Mouse (Mus musculus): ENCODE measurements around the gene Map2k2. TPM values are rescaled to one million over a fixed set of nuclear protein-coding genes. Genes with fewer than 3 reads are reported as not detected.
A peak's percentile ranks its signal among the peaks of the same experiment; 100 is the strongest.
"Not testable (repeated sequence)": the region's sequence is repeated elsewhere in the genome, so short reads cannot be mapped to it uniquely, and the experiment has no call there.

The Map2k2 gene
- polyA plus RNA-seq (2015; fragmentation: Nextera tagmentation; extraction: Ambion mirVana): 196 and 213 TPM in 2 replicates

GRCm38 (mm10) chr10:81105565-81106112, at the start of gene Map2k2:
TSS of gene Map2k2 (plus strand) at chr10:81105915.
- H3K4me3 ChIP-seq: peak within 1 kb of the TSS; percentile 93
- peak within 1 kb of the TSS; percentile 99 for H3K27ac ChIP-seq
- under 1% methylated on average over 54 of the region's 56 CpGs for WGBS
- peaks cover 23% of the 10 kb centered on the region for H3K4me1 ChIP-seq
- H3K4me2 ChIP-seq: peak within 1 kb of the TSS; percentile 68
- H3K9me3 ChIP-seq: no peaks in the 10 kb centered on the region
- no peaks in the 10 kb centered on the region for H3K27me3 ChIP-seq
- peaks cover 26% of the 10 kb centered on the region for H3K36me3 ChIP-seq
- ATAC-seq (ENCODE audit: insufficient number of reproducible peaks, insufficient read depth, low FRiP score, low TSS enrichment, low read depth): peak; percentile 89
- H3K9ac ChIP-seq: peak within 1 kb of the TSS; percentile 99

DNA sequence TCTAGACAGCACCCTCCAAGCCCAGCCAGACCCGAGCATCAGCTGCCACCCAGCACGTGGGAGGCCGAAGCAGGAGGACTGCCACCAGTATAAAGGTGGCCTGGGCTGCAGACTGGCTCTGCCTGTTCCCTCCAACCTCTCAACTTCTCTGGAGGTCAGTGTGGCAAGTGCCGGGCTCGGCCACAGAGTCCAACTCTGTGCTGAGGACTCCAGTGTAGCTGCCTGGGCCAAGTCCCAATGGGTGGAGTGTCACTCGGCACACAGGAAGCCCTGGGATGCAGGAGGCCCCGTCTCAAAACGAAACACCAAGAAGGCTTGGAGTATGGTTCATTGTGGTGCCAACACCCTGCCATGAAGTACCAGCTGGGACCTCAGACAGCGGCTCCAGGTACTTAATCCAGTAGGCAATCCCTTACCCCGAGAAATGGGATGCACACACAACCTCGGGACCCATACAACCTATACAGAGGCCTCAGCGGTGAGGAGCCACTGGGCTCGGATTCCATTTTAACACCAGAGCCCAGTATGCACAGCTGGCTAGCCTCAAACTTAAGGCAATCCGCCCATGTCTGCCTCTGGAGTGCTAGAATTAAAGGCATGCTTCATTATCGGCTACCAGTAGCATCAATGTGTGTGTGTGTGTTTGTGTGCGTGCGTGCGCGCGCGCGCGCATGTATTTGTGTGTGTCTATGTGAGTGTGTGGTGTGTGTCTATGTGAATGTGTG, 48.1 kb upstream of the Map2k2 start:
- no peaks in the 10 kb centered on the region for H3K27me3 ChIP-seq
- H3K4me1 ChIP-seq: peaks cover 35% of the 10 kb centered on the region
- 92% methylated on average over 23 of the region's 23 CpGs for WGBS
- H3K4me3 ChIP-seq: no peak overlapping the region
- peaks cover 23% of the 10 kb centered on the region for H3K36me3 ChIP-seq
- H3K4me2 ChIP-seq: peak overlapping the region; percentile 5; the same call in 1 of the 2 replicates
- no peak for ATAC-seq (ENCODE audit: insufficient number of reproducible peaks, insufficient read depth, low FRiP score, low TSS enrichment, low read depth)
- H3K9ac ChIP-seq: peak overlapping the region; percentile 58
- no peaks in the 10 kb centered on the region for H3K9me3 ChIP-seq
- H3K27ac ChIP-seq: no peak overlapping the region

- peak overlapping the region; percentile 84 for H3K9ac ChIP-seq
- 90% methylated on average over 6 of the region's 6 CpGs for WGBS
These were observed 46.8 kb upstream of the Map2k2 start for GRCm38 (mm10) chr10:81058896-81059295.

DNA sequence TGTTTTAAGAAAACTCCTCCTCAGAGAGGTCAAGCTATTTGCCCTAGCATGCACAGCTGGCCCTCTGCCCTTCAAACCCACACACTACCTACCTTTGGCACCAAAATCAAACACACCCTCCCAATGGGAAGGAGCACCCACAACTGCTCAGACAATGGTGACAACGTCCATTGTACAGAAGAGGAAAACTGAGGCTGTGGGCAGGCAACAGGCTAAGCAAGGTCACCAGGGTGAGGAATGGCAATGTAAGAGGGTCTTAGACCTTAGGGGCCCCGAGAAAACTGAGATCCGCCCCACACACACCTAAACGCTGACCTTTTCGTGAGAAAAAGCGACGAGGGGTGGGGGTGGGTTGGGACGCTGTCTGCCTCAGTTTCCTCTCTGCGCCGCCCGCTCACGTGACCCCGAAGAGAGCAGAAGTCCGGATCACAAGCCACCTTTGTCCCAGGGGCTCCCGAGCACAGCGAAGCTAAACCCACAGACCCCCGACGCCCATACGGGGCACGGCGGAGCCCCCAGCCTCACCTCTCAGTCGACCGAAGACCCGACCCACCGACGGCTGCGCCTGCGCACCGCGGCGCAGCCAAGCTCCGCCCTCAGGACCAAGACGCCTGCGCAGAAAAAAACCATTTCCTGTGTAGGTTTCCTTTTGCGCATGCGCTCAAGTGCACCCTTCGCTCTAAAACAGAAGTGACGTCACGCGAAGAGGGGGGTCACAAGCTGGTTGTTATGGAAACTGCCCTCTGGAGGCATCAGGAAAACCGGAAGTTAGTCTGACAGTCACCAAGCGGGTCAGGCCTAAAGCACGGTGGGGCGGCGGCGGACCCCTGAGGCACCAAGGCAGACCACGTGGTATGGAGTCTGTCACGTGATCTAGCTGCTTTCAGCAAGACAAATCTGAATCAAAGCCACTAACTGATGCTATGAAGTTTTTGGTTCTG, 45.8 kb upstream of the Map2k2 start, which contains the start of gene Sgta:
Sgta (minus strand) TSS at position 579 of the 941 bp plus-strand sequence.
- Histone ChIP-seq H3K9me3 (no peaks in the 10 kb centered on the region), H3K27ac (no peak within 1 kb of the TSS), H3K4me2 (peak within 1 kb of the TSS; percentile 89), H3K4me3 (peak within 1 kb of the TSS; percentile 72), H3K36me3 (0 out of 2 replicates have a peak, but pooled peaks cover 8% of the 10 kb centered on the region), H3K27me3 (no peaks in the 10 kb centered on the region), H3K9ac (peak within 1 kb of the TSS; percentile 84), H3K4me1 (peaks cover 35% of the 10 kb centered on the region)
- peak; percentile 90 for ATAC-seq (ENCODE audit: insufficient number of reproducible peaks, insufficient read depth, low FRiP score, low TSS enrichment, low read depth)
- under 1% methylated on average over 48 of the region's 48 CpGs for WGBS

More at GRCm38 (mm10) chr10:81058896-81059295, 46.8 kb upstream of the Map2k2 start:
- no peaks in the 10 kb centered on the region for H3K9me3 ChIP-seq
- 0 out of 2 replicates have a peak, but pooled peaks cover 10% of the 10 kb centered on the region for H3K36me3 ChIP-seq
- ATAC-seq (ENCODE audit: insufficient number of reproducible peaks, insufficient read depth, low FRiP score, low TSS enrichment, low read depth): no peak
- no peaks in the 10 kb centered on the region for H3K27me3 ChIP-seq
- peaks cover 35% of the 10 kb centered on the region for H3K4me1 ChIP-seq
- no peak overlapping the region for H3K27ac ChIP-seq
- peak overlapping the region; percentile 89 for H3K4me2 ChIP-seq
- H3K4me3 ChIP-seq: peak overlapping the region; percentile 72

DNA sequence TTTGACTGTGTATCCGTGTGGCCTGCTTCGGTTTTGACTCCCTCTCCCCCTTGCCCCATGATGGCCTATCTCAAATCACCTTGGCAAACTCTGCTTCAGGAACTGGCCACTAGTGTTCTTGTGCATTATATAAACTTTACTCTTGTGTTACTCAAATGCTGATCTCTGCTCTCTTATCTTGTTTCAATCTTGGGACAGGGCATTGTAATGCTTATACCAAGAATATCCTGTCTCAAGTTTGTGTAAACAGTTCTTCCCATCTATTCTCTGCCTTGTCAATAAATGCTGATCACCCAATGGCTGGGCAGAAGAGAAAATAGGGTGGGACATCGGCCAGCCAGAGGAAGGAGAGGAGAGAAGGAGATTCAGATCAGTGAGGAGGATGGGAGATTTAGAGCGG, 43.0 kb upstream of the Map2k2 start:
- ATAC-seq (ENCODE audit: insufficient number of reproducible peaks, insufficient read depth, low FRiP score, low TSS enrichment, low read depth): no peak

DNA sequence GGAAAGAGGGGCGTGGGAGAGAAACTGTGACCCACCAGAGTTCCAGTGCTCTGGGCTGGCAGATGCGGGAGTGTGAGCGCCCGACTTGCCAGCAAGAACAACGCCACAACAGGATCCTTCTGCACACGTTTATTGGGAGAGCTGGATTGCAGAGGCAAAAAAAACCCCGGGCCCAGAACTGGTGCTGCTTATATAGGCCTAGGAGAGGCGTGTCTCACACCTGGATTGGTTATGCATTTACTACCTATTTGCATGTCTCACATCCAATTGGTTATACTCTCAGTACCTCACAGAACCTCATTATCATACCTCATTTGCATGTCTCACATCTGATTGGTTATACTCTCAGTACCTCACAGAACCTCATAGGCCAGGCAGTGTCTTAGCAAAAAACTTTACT, 41.2 kb upstream of the Map2k2 start:
- 86% methylated on average over 8 of the region's 8 CpGs for WGBS
- not testable (repeated sequence) for H3K4me1 ChIP-seq; ATAC-seq (ENCODE audit: insufficient number of reproducible peaks, insufficient read depth, low FRiP score, low TSS enrichment, low read depth)

More for the DNA sequence above, 43.0 kb upstream of the Map2k2 start:
- Histone ChIP-seq H3K27ac (no peak overlapping the region), H3K9ac (no peak overlapping the region), H3K4me2 (no peak overlapping the region), H3K27me3 (no peaks in the 10 kb centered on the region), H3K4me1 (peaks cover 17% of the 10 kb centered on the region), H3K36me3 (no peaks in the 10 kb centered on the region), H3K4me3 (no peak overlapping the region), H3K9me3 (no peaks in the 10 kb centered on the region)
- WGBS: 57% methylated on average over 4 of the region's 4 CpGs

GRCm38 (mm10) chr10:81068706-81069105, 37.0 kb upstream of the Map2k2 start:
- Histone ChIP-seq H3K27me3 (no peaks in the 10 kb centered on the region), H3K27ac (no peak overlapping the region), H3K9ac (0 out of 2 replicates have a peak overlapping the region, but pooled peaks have one; percentile 2), H3K4me1 (peaks cover 18% of the 10 kb centered on the region), H3K4me2 (no peak overlapping the region), H3K9me3 (no peaks in the 10 kb centered on the region), H3K36me3 (peaks cover 15% of the 10 kb centered on the region), H3K4me3 (no peak overlapping the region)
- no peak for ATAC-seq (ENCODE audit: insufficient number of reproducible peaks, insufficient read depth, low FRiP score, low TSS enrichment, low read depth)
- WGBS: 76% methylated on average over 5 of the region's 5 CpGs

More for the DNA sequence above, 41.2 kb upstream of the Map2k2 start:
- H3K4me3 ChIP-seq, H3K36me3 ChIP-seq, H3K9me3 ChIP-seq, H3K27ac ChIP-seq, H3K4me2 ChIP-seq, H3K9ac ChIP-seq, H3K27me3 ChIP-seq: not testable (repeated sequence)

DNA sequence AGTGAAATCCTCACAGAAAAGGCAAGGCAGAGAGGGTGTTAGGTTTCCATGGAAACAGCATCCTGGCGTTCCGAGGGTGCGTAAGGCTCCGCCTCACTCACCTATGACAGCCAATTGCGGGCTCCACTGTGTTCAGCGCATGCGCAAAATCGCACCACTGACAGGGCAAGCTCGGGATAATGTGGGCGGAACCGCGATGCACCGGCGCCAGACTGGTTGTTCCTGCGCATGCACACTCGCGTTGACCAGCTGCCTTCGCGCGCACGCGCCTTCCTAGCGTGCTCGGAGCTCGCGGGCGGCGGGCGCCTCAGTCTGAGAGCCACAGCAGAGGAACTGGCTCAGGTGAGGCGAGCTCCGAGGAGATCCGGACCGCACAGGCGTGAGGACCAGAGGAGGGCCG, 35.9 kb upstream of the Map2k2 start, which contains the start of gene Thop1:
Thop1 (plus strand) TSS at position 200 of the 400 bp plus-strand sequence.
- H3K27me3 ChIP-seq: no peaks in the 10 kb centered on the region
- peak within 1 kb of the TSS; percentile 75 for H3K4me2 ChIP-seq
- peak within 1 kb of the TSS; percentile 82 for H3K4me3 ChIP-seq
- WGBS: under 1% methylated on average over 35 of the region's 35 CpGs
- peaks cover 18% of the 10 kb centered on the region for H3K4me1 ChIP-seq
- no peak within 1 kb of the TSS for H3K27ac ChIP-seq
- ATAC-seq (ENCODE audit: insufficient number of reproducible peaks, insufficient read depth, low FRiP score, low TSS enrichment, low read depth): peak; percentile 95
- no peaks in the 10 kb centered on the region for H3K9me3 ChIP-seq
- peaks cover 27% of the 10 kb centered on the region for H3K36me3 ChIP-seq
- H3K9ac ChIP-seq: peak within 1 kb of the TSS; percentile 90

DNA sequence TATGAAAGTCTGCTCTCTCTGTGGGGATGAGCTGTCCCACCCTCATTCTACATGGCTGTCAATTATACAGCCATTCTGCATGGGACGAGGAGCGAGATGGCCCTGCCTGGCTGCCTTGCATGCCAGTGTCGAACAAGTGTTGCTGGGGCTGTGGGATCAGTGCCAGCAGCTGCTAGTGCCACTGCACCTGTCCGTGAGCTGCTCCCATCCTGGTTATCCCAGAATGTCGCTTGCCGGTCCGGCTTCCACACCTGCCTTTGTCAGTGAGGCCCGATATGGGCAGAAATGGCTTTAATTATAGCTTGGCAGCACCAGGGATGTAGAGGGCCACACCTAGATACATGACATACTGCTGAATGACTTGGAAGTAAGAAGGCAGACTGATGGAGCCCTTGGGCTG, 33.4 kb upstream of the Map2k2 start:
- H3K27ac ChIP-seq: no peak overlapping the region
- WGBS: 92% methylated on average over 8 of the region's 8 CpGs
- H3K27me3 ChIP-seq: no peaks in the 10 kb centered on the region
- no peak overlapping the region for H3K4me3 ChIP-seq
- peaks cover 51% of the 10 kb centered on the region for H3K36me3 ChIP-seq
- no peaks in the 10 kb centered on the region for H3K9me3 ChIP-seq
- H3K9ac ChIP-seq: no peak overlapping the region
- H3K4me1 ChIP-seq: peaks cover 18% of the 10 kb centered on the region
- no peak for ATAC-seq (ENCODE audit: insufficient number of reproducible peaks, insufficient read depth, low FRiP score, low TSS enrichment, low read depth)
- no peak overlapping the region for H3K4me2 ChIP-seq

DNA sequence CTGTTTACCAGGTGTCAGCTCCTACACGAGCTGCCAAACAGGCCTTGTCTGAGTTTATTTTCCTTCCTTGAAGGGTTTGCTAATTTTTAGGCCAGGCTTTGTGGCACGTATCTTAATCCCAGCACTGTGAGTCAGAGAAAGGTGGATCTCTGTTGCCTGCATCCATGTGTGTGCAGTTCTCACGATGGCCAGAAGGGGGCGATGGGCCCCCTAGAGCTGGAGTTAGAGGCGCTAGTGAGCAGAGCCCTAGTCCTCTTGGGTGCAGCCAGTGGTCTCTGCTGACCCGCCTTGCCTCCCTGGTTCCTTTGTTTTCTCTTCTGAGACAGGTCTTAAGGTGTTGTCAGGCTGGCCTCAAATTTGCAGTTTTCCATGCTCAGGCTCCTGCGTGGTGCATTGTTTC, 32.3 kb upstream of the Map2k2 start:
- Histone ChIP-seq H3K27me3 (no peaks in the 10 kb centered on the region), H3K4me1 (peaks cover 18% of the 10 kb centered on the region), H3K36me3 (peaks cover 62% of the 10 kb centered on the region), H3K27ac (no peak overlapping the region), H3K9me3 (no peaks in the 10 kb centered on the region), H3K9ac (no peak overlapping the region), H3K4me3 (no peak overlapping the region), H3K4me2 (no peak overlapping the region)
- ATAC-seq (ENCODE audit: insufficient number of reproducible peaks, insufficient read depth, low FRiP score, low TSS enrichment, low read depth): no peak
- WGBS: 68% methylated on average over 7 of the region's 7 CpGs

GRCm38 (mm10) chr10:81075734-81076133, 30.0 kb upstream of the Map2k2 start:
- Histone ChIP-seq H3K4me2 (no peak overlapping the region), H3K36me3 (peaks cover 85% of the 10 kb centered on the region), H3K9ac (no peak overlapping the region), H3K4me1 (peaks cover 9% of the 10 kb centered on the region), H3K4me3 (no peak overlapping the region), H3K27ac (no peak overlapping the region), H3K27me3 (no peaks in the 10 kb centered on the region), H3K9me3 (no peaks in the 10 kb centered on the region)
- WGBS: 89% methylated on average over 8 of the region's 8 CpGs
- no peak for ATAC-seq (ENCODE audit: insufficient number of reproducible peaks, insufficient read depth, low FRiP score, low TSS enrichment, low read depth)

Data from embryonic facial prominence, embryonic 13.5 days (tissue).